Mouse (Mus musculus): ENCODE measurements around the gene Crlf1.
A peak's percentile ranks its signal among the peaks of the same experiment; 100 is the strongest.
"Not testable (repeated sequence)": the region's sequence is repeated elsewhere in the genome, so short reads cannot be mapped to it uniquely, and the experiment has no call there.

Crlf1 gene

GRCm38 (mm10) chr8:70495001-70495770 lies 2.2 kb downstream of the Crlf1 start:
- DNase-seq (ENCODE audit: low spot score in 2 of 2): no peak

GRCm38 (mm10) chr8:70495771-70496062 lies 2.8 kb downstream of the Crlf1 start:
- no peak for DNase-seq (ENCODE audit: low spot score in 2 of 2)

- DNase-seq (ENCODE audit: low spot score in 2 of 2): no peak
Observed at GRCm38 (mm10) chr8:70500386-70501301, 7.7 kb downstream of the Crlf1 start.

- DNase-seq (ENCODE audit: low spot score in 2 of 2): no peak
Observed at GRCm38 (mm10) chr8:70501820-70502529, 9.0 kb downstream of the Crlf1 start.

GRCm38 (mm10) chr8:70502540-70502939 lies 9.6 kb downstream of the Crlf1 start:
- no peak for DNase-seq (ENCODE audit: low spot score in 2 of 2)

- no peak for DNase-seq (ENCODE audit: low spot score in 2 of 2)
Observed at GRCm38 (mm10) chr8:70503062-70503750, 10.2 kb downstream of the Crlf1 start.

- DNase-seq (ENCODE audit: low spot score in 2 of 2): no peak
Observed at GRCm38 (mm10) chr8:70504291-70504716, 11.3 kb downstream of the Crlf1 start.

- peak; percentile 62 to 63 for DNase-seq (ENCODE audit: low spot score in 2 of 2)
Observed at GRCm38 (mm10) chr8:70504851-70505250, 11.9 kb downstream of the Crlf1 start.

GRCm38 (mm10) chr8:70505698-70506327 lies 12.9 kb downstream of the Crlf1 start:
- DNase-seq (ENCODE audit: low spot score in 2 of 2): no peak

- peak; percentile 87 to 90 for DNase-seq (ENCODE audit: low spot score in 2 of 2)
Observed at GRCm38 (mm10) chr8:70506328-70507026, 13.5 kb downstream of the Crlf1 start, which contains the start of gene Rex1bd. Gene Rex1bd (minus strand): TSS chr8:70506752.

- no peak for DNase-seq (ENCODE audit: low spot score in 2 of 2)
Observed at GRCm38 (mm10) chr8:70507027-70507393, 14.1 kb downstream of the Crlf1 start.

- DNase-seq (ENCODE audit: low spot score in 2 of 2): no peak
Observed at GRCm38 (mm10) chr8:70509281-70509952, 16.5 kb downstream of the Crlf1 start.

GRCm38 (mm10) chr8:70510228-70510915 lies 17.4 kb downstream of the Crlf1 start, which contains the start of gene Uba52:
Gene Uba52 (minus strand): TSS chr8:70510801.
- DNase-seq (ENCODE audit: low spot score in 2 of 2): peak; percentile 95 to 97

- DNase-seq (ENCODE audit: low spot score in 2 of 2): not testable (repeated sequence)
Observed at GRCm38 (mm10) chr8:70511174-70511573, 18.2 kb downstream of the Crlf1 start.

GRCm38 (mm10) chr8:70511770-70512169 lies 18.8 kb downstream of the Crlf1 start:
- DNase-seq (ENCODE audit: low spot score in 2 of 2): no peak

- no peak for DNase-seq (ENCODE audit: low spot score in 2 of 2)
Observed at GRCm38 (mm10) chr8:70512253-70512903, 19.4 kb downstream of the Crlf1 start.

- no peak for DNase-seq (ENCODE audit: low spot score in 2 of 2)
Observed at GRCm38 (mm10) chr8:70513441-70513840, 20.5 kb downstream of the Crlf1 start.

- no peak for DNase-seq (ENCODE audit: low spot score in 2 of 2)
Observed at GRCm38 (mm10) chr8:70517940-70518643, 25.1 kb downstream of the Crlf1 start.

Data from right cerebral cortex, postnatal 36 days (tissue).